Mouse (Mus musculus) CD4-positive helper T cell, adult 2 months (primary cell): ENCODE data around the gene Vma21-ps.
"Not testable (repeated sequence)": the region's sequence is repeated elsewhere in the genome, so short reads cannot be mapped to it uniquely, and the experiment has no call there.

ENCODE experiments used
- DNase-seq: peaks from one replicate; pipeline ENCODE4 v3.0.0-alpha.2; 2012; ENCODE audit warnings: low read depth, missing footprints, low spot score

Vma21-ps gene

DNA sequence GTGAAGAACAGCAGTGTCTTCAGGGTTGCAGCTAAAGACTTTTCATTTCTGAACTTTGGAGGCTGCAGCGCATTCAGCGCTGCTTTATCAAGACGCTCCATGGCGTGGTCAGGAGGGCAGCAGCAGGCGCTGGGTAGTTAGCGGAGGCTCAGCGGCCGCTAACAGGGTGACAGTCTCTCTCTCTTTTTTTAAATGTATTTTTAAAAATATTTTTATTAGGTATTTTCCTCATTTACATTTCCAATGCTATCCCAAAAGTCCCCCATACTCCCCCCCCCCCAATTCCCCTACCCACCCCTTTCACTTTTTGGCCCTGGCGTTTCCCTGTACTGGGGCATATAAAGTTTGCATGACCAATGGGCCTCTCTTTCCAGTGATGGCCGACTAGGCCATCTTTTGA is at the start of gene Vma21-ps:
TSS of gene Vma21-ps (minus strand) at position 101 of the 400 bp plus-strand sequence.
- DNase-seq: not testable (repeated sequence)

DNA sequence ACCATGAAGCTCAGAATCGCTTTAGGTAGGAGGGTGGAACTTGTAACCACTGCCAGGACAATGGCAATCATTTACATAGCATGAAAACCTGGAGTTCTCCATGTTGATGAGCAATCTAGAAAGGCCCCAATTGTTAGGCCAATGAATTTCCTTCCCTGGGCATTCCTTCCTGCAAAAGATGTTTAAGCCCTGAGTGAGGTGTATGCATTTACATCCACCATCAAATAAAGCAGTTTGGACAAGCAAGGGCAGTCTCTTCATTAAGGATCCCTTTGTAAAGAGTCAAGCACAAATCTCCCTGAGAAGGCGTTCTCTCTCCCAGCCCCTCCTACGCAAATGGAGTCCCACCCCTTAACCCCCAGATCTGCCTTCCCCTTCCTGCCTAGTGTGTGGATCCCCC is 46.0 kb upstream of the Vma21-ps start:
- no peak for DNase-seq

- DNase-seq: no peak
Measured at GRCm38 (mm10) chr4:52530636-52531035, 33.6 kb upstream of the Vma21-ps start.

DNA sequence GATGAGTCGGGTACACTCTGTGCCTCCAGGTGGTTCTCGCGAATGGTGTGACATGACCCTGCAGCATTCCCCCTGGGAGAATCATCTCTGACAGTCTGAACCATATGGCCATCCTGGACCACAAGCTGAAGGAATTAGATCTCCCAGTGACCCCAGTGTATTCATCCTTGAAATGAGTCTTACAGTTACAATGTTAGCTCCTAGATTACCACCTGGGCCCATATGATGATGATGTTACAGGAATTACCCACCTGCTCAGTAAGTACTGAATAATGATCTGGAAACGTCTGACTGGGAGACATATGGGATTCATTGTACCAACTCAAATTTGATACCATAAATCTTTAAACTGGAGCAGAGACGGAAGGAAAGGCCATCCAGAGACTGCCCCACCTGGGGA is 29.4 kb upstream of the Vma21-ps start:
- no peak for DNase-seq

DNA sequence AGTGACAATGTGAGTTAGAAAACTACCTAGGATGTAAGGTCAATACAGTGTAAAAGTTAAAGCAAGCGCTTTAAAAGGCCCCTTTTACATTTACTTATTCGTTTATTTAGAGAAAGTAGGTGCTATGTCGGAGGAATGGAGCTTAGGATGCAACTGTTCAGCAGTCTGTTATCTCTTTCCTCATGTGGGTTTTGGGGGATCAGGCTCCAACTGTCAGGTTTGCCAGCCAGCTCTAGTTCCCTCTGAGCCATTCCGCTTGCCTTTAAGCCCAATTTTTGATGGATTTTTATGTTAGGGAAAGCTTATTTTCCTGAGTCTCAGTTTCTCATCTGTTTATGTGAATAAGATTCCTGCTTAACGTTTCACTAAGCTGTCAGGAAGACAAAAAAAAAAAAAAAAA is 22.3 kb upstream of the Vma21-ps start:
- no peak for DNase-seq

- DNase-seq: no peak
Measured at GRCm38 (mm10) chr4:52517580-52517979, 20.5 kb upstream of the Vma21-ps start.

- DNase-seq: no peak
Measured at GRCm38 (mm10) chr4:52487486-52487885, 9.6 kb downstream of the Vma21-ps start.

- no peak for DNase-seq
Measured at GRCm38 (mm10) chr4:52473431-52473830, 23.6 kb downstream of the Vma21-ps start.

DNA sequence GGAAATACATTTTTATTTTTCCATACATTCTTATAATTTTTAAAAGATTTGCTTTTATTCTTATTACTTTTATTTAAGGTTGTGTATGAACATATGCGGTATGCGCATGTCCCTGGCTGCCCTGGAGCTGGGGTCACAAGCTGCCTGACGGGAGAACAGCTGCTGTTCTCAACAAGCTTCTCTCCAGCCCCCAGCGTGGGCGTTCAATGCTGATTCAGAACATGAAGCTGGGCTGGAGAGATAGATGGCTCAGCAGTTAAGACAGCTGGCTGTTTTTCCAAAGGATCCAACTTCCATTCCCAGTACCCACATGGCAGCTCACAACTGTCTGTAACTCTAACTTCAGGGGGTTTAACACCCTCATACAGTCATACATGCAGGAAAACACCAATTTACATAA is 35.7 kb downstream of the Vma21-ps start:
- DNase-seq: no peak

GRCm38 (mm10) chr4:52459726-52460125 is 37.3 kb downstream of the Vma21-ps start:
- DNase-seq: peak; percentile 9
